Mouse (Mus musculus): ENCODE data around the gene Degs2.

Degs2 gene

DNA sequence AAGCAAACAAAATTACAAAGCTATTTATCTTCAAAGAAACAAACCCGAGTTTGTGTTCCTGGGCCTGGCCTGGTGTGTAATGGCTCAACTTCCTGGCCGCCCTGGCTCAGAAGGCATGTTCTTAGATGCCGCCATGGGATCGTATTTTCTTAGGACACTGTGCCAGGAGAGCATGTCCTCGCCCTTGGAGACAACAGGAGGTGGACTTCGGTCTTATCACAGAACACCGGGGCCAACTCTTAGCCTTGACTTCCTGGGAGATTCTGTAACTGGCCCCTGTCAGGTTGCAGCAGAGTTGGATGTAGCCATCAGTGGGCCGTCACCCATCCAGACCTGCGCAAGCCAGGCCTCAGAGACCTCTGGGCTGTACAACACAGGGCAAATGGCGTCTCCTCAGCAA lies 2.5 kb downstream of the Degs2 start:
- DNase-seq (ENCODE audit: low spot score) = no peak

DNA sequence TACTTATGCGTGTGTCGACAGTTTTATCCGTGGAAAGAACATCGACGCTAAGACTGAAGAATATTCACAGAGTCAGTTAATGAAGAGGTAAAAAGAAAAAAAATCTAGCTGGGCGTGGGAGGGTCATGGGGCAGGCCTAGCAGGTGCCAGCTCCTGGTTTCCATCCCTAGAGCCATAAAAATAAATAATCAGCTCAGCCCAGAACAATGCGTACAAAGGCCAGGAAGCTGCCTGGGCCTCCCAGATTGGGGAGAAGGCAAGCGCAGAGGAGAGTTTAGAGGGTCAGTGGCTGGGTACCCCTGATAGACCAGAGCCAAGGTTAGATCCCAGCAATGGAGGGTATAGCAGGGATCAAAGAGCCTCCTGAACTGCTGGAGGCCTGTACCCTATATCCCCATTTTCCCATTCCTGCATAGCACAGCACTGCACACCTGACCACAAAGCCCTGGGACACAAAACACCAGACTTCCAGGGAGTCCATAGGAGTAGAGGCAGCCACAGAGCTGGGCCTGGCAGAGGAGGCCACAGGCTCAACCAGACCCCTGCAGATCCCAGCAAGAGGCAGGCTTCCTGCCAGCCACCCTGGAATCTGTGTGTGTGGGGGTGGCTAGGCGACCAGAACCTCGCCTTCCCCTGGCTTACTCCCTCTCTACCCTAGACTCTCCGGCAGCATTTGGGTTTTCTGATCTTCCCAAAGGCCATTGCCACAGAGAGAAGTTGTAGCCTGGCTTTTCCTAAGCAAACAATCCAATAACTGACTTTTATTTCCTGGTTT lies 3.2 kb downstream of the Degs2 start:
- peak; percentile 14 for DNase-seq (ENCODE audit: low spot score)

DNA sequence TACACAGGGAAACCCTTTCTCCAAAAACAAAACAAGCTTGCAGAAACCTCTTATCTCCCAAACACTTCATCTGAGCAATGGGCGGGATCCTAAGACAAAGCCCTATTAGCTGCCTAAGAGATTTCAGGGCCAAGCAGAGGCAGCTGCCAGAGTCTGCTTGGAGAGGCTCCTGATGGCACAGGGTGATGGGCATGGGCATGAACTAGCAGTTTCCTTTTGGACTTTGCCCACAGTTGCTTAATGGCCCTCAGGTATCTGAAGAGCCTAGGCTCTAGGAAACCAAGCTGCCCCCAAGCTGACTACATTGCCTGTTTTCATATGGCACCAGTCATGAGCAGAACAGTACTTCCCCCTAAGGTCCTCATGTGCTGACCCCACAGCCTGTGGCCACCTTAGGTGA lies 7.9 kb downstream of the Degs2 start:
- DNase-seq (ENCODE audit: low spot score) = peak; percentile 44

DNA sequence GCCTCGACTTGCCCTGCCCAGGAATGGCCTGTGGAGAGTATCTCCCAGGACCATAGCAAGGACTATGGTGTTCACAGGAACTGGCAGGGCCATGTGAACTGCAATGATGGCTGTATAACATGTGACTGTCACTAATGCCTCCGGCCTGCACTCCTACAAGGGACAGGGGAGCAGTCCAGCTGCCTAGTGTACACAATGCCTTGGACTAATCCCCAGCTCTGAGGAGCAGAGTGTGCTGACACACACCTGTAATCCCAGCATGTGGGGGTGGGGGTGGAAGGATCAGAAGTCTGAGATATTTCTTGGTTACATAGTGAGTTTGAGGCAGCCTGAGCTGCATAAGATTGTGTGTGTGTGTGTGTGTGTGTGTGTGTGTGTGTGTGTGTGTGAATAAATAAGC lies 8.5 kb downstream of the Degs2 start:
- no peak for DNase-seq (ENCODE audit: low spot score)

DNA sequence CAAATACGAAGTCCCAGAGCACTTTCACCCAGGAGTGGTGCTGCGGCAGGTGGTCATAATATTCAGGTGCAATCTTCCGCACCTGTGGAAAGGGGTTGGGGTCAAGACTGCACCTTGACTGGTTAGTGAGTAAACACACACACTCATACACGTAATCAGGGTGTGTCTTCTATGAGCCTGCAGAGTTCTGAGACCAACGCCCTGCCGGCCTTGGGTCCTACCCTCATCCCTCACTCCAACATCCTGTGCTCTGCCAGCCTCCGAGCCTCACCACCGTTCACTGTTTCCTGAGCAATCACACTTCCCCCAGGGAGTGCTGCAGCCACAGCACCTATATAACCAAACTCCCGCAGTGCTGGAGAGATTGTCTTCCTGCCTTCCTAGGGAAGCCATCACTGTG lies 11.6 kb downstream of the Degs2 start:
- no peak for DNase-seq (ENCODE audit: low spot score)

DNA sequence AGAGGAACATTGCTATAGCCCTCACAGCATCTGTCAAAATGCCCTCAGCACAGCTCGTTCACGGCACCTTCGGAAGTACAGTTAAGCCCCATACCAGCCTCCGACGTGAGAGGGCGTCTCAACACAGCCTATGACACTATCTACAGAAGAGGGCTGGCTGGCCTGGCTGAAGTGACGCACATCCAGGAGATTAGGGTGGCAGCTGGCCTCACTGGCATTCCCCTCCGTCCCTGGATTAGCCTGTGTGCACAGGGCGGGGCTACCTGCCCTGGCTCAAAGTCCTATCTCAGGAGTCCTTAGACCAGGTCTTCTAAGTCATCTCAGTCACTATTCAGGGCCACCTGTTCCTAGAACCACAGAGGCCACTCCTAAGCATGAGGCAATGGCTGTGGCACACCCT lies 12.9 kb downstream of the Degs2 start:
- DNase-seq (ENCODE audit: low spot score) = no peak

DNA sequence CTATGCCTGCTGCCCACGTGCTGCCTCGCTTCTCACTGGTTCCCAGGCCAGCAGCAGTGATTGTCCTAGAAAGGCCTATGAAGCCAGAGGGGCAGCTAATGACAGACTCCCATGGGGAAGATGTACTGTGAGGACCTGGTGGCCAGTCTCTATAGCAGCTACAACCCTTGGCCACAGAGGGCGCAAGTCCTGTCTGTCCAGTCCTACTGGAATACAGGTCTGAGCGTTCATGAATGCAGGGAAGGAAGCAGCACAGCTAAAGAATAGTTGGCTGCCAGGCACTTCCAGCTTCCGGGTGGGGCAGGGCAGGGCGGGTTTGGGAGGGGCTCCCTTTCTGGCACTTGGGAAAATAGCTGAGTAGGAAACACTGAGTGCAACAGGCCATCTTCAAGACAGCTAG lies 15.2 kb downstream of the Degs2 start:
- no peak for DNase-seq (ENCODE audit: low spot score)

DNA sequence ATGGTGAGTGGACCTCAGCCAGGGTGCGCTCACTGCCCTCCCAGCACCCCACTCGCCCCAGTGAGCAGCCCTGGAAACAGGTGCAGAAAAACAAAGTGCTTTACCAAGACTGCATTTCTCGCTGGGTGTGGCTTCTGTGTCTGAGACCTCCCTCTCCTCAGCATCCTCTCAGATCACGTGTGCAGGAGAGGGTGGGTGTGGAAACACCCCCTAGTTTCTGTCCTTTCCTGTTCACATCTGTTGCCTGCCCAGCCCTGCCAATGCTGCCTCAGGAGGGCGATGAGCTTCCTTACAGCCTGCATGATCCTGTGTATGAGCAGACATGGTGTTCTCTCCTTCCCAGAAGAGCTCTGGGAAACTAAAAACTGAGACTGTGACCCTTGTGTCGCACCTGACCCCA lies 15.7 kb downstream of the Degs2 start:
- no peak for DNase-seq (ENCODE audit: low spot score)

DNA sequence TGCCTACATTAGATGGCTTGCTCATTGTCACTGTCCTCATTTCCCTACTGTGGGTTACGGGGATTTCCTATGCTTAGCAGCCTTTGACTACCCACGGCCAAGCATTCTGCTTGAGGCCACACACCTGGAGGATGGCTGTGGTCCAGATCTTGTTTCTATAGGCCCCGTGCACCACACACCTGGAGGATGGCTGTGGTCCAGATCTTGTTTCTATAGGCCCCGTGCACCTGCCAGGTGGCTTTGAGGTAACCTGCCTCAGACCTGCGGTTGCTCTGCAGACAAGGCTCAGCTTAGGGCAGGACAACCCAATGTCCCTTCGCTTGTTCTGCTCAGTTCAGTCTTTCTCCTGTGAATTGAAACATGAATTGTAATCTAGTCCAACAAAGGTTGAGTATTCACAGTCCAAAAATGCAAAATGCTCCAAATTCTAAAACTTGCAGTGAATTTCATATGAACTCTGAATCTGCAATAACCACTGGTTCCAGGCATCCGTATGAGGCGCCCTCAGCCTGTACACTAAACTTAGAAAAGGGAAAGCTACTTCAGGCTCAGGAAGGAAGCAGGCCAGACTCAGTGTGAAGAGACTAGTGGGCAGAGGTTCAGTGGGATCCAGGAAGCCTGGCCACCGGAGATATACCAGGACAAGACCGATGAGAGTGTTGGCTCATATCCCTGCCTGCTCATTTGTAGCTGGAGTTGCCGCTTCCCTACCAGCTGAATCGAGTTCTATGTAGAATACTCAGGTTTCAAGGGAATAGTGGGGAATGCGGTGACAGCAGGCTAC lies 19.7 kb downstream of the Degs2 start:
- DNase-seq (ENCODE audit: low spot score) = no peak

DNA sequence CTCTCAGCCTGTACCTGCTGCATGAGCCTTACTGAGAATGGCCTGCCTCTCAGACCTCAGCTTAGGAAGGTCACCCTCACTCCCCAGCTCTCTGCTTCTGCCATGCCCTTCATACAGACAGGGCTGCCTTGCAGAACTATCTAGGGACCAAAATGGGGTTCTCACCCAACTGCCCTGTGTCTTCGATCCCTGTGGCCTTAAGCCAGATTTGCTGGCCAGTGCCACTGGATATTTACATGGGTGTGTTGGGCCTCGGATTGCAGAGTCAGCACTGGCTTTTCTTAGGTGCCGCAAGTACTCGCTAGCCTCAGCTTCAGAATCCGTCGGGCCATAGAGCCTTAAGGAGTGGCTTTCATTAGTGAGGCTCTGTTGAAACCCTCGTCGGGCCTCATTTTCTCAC lies 21.3 kb downstream of the Degs2 start:
- peak; percentile 68 for DNase-seq (ENCODE audit: low spot score)

DNA sequence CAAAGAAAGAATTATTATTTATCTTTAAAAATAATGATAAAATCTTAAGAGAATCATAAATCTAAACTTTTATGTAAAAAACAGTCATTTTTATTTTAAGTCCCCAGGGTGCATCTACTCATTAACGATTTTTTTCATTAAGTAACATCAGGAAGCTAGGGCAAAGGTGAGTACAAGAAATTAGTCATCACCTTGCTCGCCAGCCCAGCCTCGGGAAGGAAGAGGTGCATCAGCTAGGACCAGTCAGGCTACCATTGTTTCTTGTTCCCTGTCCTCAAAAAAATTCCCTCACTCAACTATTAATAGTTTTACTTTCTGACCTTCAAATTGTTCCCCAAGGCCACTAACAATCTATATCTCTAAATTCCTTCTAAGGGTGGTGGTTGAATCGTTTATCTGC lies 23.7 kb downstream of the Degs2 start:
- DNase-seq (ENCODE audit: low spot score) = no peak

DNA sequence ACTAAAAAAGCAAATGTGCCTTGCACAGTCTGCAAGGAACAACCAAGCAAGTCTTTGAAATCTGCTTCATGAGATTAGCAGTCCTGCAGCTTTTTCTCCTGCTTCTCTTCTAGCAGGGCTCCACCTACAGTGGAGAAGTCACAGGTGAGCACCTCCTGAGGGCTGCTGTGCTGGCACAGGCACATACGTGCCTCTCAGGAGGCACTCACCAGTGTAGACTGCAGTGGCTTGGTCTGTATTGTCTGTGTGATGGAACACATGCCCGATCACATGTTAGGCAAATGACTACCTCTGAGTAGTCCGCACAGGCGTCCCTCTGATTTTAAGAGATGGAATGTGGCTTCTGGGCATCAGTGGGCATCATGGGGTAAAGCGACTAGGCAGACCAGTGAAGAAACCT lies 25.0 kb downstream of the Degs2 start:
- DNase-seq (ENCODE audit: low spot score) = no peak

DNA sequence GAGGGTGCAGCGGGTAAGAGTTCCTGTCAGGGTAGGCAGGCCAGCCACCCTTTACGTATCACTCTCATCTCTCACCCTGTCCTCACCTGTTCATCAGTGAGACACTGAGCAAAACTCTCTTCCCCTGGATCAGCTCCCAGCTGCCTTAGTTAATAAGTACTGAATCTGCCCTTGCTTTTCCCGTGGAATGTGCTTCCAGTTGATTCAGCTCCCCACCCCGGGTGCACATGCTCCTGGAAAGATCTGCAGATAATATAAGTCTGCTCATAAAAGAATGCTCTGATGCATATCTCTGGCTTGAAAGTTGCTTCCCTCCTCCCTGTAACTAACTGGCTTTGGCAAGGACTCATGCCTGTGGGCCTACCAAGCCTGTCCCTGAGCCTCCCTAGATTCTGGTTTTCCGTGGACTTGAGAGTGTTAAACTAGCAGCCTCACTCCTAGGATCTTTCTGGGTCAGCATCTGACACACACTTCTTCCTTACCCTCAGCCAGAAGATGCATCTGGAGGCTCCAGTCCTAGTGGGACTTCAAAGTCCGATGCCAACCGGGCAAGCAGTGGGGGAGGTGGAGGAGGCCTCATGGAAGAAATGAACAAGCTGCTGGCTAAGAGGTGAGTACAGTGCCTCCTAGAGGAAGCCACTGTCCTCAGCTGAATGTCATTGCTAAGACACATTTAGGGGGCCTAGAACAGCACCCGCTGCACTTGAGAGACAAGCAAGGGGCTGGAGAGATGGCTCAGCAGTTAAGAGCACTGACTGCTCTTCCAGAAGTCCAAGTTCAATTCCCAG lies 26.3 kb downstream of the Degs2 start:
- no peak for DNase-seq (ENCODE audit: low spot score)

DNA sequence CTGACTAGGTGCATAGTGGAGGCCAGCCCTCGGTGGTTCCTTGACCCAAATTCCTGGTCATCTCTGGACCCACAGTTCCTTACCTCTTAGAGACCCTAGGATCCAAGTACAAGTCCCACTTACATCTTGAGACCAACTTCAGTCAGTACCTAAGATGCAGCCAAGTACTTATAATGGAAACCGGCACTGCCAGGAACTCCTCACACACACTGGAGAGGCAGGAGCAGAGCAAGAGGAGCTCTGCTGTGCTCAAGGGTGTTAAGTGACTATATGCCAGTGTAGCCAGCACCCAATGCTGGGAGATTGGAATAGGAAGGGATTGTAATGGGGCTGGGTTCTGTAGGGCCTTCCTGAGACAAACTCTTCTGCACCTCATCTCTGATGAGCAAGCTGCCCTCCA lies 27.2 kb downstream of the Degs2 start:
- no peak for DNase-seq (ENCODE audit: low spot score)

DNA sequence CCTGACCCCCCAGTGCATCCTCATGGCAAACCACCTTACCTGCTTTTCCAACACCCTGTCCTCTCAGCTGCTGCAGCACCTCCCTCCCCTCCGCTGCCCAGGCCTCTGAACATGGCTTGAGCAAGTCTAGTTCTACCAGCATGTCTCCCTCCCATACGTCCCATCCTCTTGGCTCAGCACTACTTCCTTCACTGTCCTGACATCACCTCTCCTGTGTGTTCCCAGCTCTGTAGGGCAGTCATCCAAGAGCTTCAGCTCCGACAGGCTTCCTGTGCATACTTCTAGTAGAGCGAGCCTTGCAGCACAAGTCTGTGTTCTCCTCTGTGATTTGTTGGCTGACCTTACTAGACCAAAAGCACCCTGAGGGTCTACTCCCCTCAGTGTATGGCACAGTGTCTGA lies 27.6 kb downstream of the Degs2 start:
- peak; percentile 55 for DNase-seq (ENCODE audit: low spot score)

DNA sequence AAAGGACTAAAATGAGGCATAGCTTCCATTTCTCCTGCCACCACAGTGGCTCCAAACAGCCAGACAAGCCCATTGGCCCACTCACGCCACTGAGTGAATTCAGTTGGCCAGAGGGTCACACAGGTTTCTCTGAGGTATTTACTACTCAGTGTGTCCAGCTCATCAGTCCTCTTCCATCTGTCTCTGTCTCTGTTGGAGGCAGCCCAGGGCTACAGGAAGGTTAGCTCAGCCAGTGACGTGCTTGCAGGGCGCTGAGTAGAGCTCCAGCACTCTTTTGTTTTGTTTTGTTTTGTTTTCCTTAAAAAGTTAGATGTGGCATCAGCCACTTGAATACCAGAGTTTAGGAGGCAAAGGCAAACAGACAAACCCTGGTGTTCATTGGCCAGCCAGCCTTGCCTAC lies 28.6 kb downstream of the Degs2 start:
- peak; percentile 18 for DNase-seq (ENCODE audit: low spot score)

DNA sequence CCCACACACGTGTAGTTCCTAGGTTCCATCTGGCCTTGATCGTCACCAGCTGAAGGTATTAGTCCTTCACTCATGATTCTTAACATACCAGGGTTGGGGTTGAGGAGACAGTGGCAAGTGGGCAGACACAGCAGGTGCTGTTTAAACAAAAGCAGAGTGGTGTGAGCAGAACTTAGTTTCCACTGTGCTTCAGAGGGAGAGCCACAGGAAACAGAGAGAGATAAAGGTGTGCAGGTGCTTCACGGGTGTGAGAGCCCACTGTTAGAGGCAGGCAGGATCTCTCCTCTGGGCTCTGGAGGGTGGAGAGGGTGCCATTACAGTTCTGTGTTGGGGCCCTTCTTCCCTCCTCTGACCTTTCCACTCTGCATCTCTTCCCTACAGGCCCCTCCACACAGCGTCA lies 29.2 kb downstream of the Degs2 start:
- no peak for DNase-seq (ENCODE audit: low spot score)

DNA sequence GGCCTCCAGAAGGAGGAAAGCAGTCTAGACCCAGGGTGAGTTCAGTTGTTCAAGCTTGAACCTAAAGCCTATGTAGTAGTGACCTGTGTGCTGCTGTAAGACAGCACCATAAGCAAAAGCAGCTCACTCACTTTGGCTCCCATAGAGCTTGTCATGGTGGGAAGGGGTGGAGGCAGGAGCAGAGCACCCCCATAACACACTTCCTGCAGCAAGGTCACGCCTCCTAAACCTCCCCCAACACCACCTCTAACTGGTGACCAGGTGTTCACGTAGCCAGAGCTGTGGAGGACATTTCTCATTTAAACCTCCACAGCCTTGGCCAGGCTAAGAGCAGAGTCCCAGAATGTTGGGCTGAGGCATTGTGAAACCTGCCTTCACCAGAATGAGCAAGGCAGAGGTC lies 30.6 kb downstream of the Degs2 start:
- peak; percentile 23 for DNase-seq (ENCODE audit: low spot score)

DNA sequence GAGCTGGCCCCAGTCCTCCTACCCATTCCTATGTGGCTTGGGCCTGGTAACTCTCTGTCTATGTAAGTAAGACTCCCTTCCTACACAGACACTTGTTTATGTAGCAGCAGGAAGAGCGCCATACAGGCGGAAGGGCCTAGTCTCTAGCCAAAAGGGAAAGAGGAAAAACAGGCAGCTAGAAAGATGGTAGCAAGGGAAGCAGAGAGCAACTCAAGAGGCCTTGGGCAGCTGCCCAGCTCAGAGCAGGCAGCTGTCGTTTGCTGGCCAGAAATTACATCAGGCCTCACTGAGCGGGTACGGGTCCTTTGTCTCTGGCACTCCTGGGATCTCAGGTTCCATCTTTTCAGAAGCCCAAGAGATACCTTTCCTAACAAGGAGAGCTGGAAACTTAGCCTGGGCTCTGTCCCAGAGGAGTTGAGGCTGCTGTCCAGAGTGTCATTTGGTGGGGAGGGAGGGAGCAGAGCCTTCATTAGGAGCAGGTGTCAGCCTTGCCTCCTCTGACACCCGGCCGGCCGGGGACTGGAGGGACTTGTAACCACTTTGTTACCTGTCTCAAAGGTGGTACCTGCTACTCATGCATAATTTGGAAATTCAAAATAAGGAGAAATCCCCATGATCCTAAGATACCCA lies 33.4 kb downstream of the Degs2 start:
- peak; percentile 79 for DNase-seq (ENCODE audit: low spot score)

DNA sequence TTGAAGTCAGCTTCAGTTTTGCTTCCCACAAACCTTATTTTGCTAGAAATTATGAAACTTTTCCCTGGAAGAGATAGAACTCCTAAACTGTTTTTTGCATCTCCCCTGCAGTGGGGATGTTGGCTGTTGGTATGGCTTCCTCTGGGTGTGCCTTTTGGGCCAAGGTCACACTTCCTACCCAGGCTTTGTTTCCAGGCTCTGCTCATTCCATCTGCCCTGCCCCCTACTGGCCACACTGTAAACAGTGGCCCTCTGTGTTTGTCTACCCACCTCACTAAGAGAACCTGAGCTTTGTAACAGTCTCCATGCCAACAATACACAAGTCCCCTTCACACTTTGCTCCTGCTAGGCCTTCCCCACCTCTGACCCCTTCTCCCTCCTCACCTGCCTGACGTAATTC lies 44.8 kb downstream of the Degs2 start:
- peak; percentile 51 for DNase-seq (ENCODE audit: low spot score)

DNA sequence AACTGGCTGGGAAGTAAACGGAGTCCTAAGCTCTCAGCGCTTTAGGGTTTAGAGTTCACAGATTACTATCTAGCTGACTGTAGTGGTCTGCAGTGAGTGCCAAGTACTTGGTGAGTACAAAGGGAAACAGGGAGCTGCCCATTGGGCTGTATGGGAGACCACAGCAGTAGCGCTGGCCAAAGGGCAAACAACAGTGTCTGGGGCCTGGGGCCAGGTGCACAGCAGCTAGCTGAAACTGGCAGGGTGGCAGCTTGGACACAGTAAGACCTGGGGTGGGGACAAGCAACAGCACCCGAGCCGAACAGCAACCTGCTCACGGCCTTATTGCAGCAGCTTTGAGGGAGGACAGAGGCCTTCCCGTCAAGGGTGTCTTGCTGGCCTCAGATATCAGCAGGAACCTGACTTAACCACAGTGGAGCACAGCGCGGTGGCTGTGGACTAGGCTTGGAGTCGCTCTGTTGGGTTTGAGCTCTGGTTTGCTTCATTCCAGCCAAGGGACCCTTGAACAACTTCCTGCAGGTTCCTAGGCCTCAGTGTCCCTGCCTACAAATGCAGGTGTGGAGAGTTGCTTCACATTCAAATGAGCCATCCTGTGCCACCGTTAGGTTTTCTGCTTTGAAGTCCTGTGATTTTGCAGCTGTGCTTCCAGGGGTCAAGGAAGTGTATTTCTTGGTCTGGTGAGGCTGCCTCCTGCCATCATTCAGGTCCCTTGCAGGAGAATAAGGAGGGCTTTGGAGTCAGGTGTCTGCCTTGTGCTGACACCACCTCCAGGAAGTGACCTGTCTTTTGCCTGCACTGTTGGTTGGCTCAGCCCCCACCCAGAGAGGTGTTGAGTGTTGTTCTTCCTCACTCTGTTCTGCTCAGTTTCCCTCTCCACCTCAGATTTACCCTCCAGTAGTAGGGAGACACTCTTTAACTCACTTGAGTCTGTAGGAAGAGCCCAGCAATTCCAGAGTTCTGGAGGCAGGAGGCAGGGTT lies 48.5 kb downstream of the Degs2 start:
- no peak for DNase-seq (ENCODE audit: low spot score)
